19 mouse cellular contexts compared by ENCODE assay signal in the genomic region with DNA sequence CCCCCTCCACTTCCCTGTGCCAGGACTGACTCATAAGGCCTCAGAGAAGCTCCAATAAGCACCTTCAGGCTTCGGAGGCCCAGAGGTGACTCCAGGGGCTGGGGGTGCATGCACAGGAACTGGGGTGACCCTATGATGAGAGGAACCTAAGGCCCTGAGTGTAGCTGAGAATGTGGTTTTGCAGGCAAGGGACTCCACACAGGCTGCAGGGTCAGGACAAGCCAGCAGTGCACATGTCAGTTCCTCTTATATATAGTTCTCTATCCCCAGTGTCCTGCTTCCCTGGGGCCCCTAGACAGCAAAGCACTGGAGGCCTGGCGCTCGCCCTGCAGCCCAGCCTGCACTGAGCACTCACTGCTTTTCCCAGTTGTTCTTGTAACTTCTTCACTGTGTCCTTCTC. TPM values are rescaled to one million over a fixed set of nuclear protein-coding genes. Genes with fewer than 3 reads are reported as not detected.
DNase-seq lines count a peak whose midpoint lies in the region; ATAC-seq lines count a peak whose summit lies in the region.
"Had no signal": no experiment of that assay in that cellular context is flagged by ENCODE, and none has a peak within 500 bp of the region (broad histone marks: within the 10 kb centered on the region; RNA-seq: fewer than 3 reads in every experiment).

No protein-coding gene starts in this region.

- peak; percentile 35 for ATAC-seq in kidney, embryonic 15.5 days (replicated peaks; ENCODE audit: low FRiP score)
- ATAC-seq in heart, embryonic 16.5 days (replicated peaks; ENCODE audit: extremely low read depth, insufficient read depth, low FRiP score), result peak; percentile 9; the same call in 1 of the 2 replicates
- ATAC-seq in intestine, embryonic 16.5 days, result no peak
- ATAC-seq: lung, postnatal 0 days had no signal

- H3K9me3 ChIP-seq in heart, embryonic 10.5 days, result no peaks in the 10 kb centered on the region
- no peaks in the 10 kb centered on the region for H3K9me3 ChIP-seq in kidney, embryonic 15.5 days (replicated peaks)
- H3K9me3 ChIP-seq in heart, embryonic 16.5 days (replicated peaks; ENCODE audit: control insufficient read depth, low read length), result no peaks in the 10 kb centered on the region
- no peaks in the 10 kb centered on the region for H3K9me3 ChIP-seq in intestine, embryonic 16.5 days (ENCODE audit: control insufficient read depth, low read length)
- H3K9me3 ChIP-seq: forebrain, embryonic 12.5 days; liver, embryonic 13.5 days; midbrain, embryonic 12.5 days had no signal

- no peak overlapping the region for H3K4me3 ChIP-seq in heart, embryonic 10.5 days
- H3K4me3 ChIP-seq in kidney, embryonic 15.5 days (replicated peaks), result no peak overlapping the region
- no peak overlapping the region for H3K4me3 ChIP-seq in heart, embryonic 16.5 days (ENCODE audit: low read length)
- H3K4me3 ChIP-seq in intestine, embryonic 16.5 days (ENCODE audit: low read length), result no peak overlapping the region
- H3K4me3 ChIP-seq: forebrain, embryonic 12.5 days; left cerebral cortex, adult 2 months; liver, embryonic 13.5 days; midbrain, embryonic 12.5 days had no signal

- WGBS in heart, embryonic 10.5 days, result 72% methylated on average over 3 of the region's 3 CpGs
- 66% methylated on average over 3 of the region's 3 CpGs for WGBS in kidney, embryonic 15.5 days
- 55% methylated on average over 3 of the region's 3 CpGs for WGBS in heart, embryonic 16.5 days
- 75% methylated on average over 3 of the region's 3 CpGs for WGBS in intestine, embryonic 16.5 days

- no peak overlapping the region for H3K4me2 ChIP-seq in kidney, embryonic 15.5 days
- H3K4me2 ChIP-seq in heart, embryonic 16.5 days (ENCODE audit: low read depth, low read length), result no peak overlapping the region
- H3K4me2 ChIP-seq in intestine, embryonic 16.5 days (ENCODE audit: low read depth, low read length), result no peak overlapping the region
- H3K4me2 ChIP-seq: forebrain, embryonic 12.5 days; hindbrain, embryonic 14.5 days; liver, embryonic 13.5 days; midbrain, embryonic 12.5 days had no signal

- peak overlapping the region; percentile 48; the same call in 1 of the 2 replicates for H3K27ac ChIP-seq in heart, embryonic 10.5 days
- peak overlapping the region; percentile 52 for H3K27ac ChIP-seq in kidney, embryonic 15.5 days
- peak overlapping the region; percentile 82 for H3K27ac ChIP-seq in heart, embryonic 16.5 days (ENCODE audit: low read length)
- peak overlapping the region; percentile 12 for H3K27ac ChIP-seq in intestine, embryonic 16.5 days (ENCODE audit: low read length)
- H3K27ac ChIP-seq: forebrain, embryonic 12.5 days; hindbrain, embryonic 14.5 days; left cerebral cortex, adult 2 months; liver, embryonic 13.5 days; midbrain, embryonic 12.5 days; stomach, postnatal 0 days had no signal

- DNase-seq in heart, embryonic 10.5 days (ENCODE audit: low spot score), result no peak
- DNase-seq in heart, adult 18-20 months, result no peak
- DNase-seq in kidney, adult 9 months, result no peak
- no peak for DNase-seq in right cerebral cortex, postnatal 36 days (ENCODE audit: low spot score in 2 of 2)
- DNase-seq: adrenal gland, adult 8-10 months; cerebellum, adult 8-10 months; kidney, postnatal 36 days; liver, embryonic 13.5 days; right cerebral cortex, postnatal 4 days; thymus, postnatal 14 days had no signal

- H3K4me1 ChIP-seq in heart, embryonic 10.5 days, result peaks cover 62% of the 10 kb centered on the region
- H3K4me1 ChIP-seq in kidney, embryonic 15.5 days, result peaks cover 11% of the 10 kb centered on the region; the same call in 1 of the 2 replicates
- peaks cover 44% of the 10 kb centered on the region for H3K4me1 ChIP-seq in heart, embryonic 16.5 days (ENCODE audit: control insufficient read depth, insufficient read depth, low read length)
- peaks cover 7% of the 10 kb centered on the region; the same call in 1 of the 2 replicates for H3K4me1 ChIP-seq in intestine, embryonic 16.5 days (ENCODE audit: control insufficient read depth, insufficient read depth, low read length)
- H3K4me1 ChIP-seq: forebrain, embryonic 12.5 days; midbrain, embryonic 12.5 days had no signal

- no peak overlapping the region for H3K9ac ChIP-seq in kidney, embryonic 15.5 days
- 0 out of 2 replicates have a peak overlapping the region, but pooled peaks have one; percentile 9 for H3K9ac ChIP-seq in heart, embryonic 16.5 days (ENCODE audit: low read length)
- no peak overlapping the region for H3K9ac ChIP-seq in intestine, embryonic 16.5 days (ENCODE audit: low read depth, low read length)
- H3K9ac ChIP-seq: forebrain, embryonic 12.5 days; hindbrain, embryonic 14.5 days; liver, embryonic 13.5 days; midbrain, embryonic 12.5 days had no signal

- peaks cover 99% of the 10 kb centered on the region for H3K36me3 ChIP-seq in heart, embryonic 10.5 days
- H3K36me3 ChIP-seq in kidney, embryonic 15.5 days, result peaks cover 99% of the 10 kb centered on the region
- peaks cover 79% of the 10 kb centered on the region for H3K36me3 ChIP-seq in heart, embryonic 16.5 days (ENCODE audit: control insufficient read depth, insufficient read depth)
- H3K36me3 ChIP-seq in intestine, embryonic 16.5 days (ENCODE audit: control insufficient read depth, insufficient read depth, low read length), result peaks cover 54% of the 10 kb centered on the region

- no peaks in the 10 kb centered on the region for H3K27me3 ChIP-seq in heart, embryonic 10.5 days (ENCODE audit: insufficient read depth, poor library complexity, severe bottlenecking)
- no peaks in the 10 kb centered on the region for H3K27me3 ChIP-seq in kidney, embryonic 15.5 days
- no peaks in the 10 kb centered on the region for H3K27me3 ChIP-seq in heart, embryonic 16.5 days (ENCODE audit: control insufficient read depth, insufficient read depth, low read length)
- no peaks in the 10 kb centered on the region for H3K27me3 ChIP-seq in intestine, embryonic 16.5 days (replicated peaks; ENCODE audit: control insufficient read depth, insufficient read depth, low read length)
- H3K27me3 ChIP-seq: forebrain, embryonic 12.5 days; liver, embryonic 13.5 days; midbrain, embryonic 12.5 days had no signal

RNA-seq across cellular contexts. Expression of a gene that starts 32.9 kb away (rescaled TPM):
- polyA plus RNA-seq in heart, embryonic 10.5 days (2016; fragmentation: Nextera tagmentation; extraction: Ambion mirVana), result 746 and 989 TPM in 2 replicates
- total RNA-seq in heart, adult 18-20 months (2021), result 100 to 1,000 TPM; 164 to 168 TPM
- polyA plus RNA-seq in kidney, embryonic 15.5 days (2015; fragmentation: Nextera tagmentation; extraction: Ambion mirVana), result 387 and 407 TPM in 2 replicates
- 853 and 944 TPM in 2 replicates for polyA plus RNA-seq in heart, embryonic 16.5 days (2015; fragmentation: Nextera tagmentation; extraction: Ambion mirVana)
- polyA plus RNA-seq in intestine, embryonic 16.5 days (2015; fragmentation: Nextera tagmentation; extraction: Ambion mirVana), result 822 and 823 TPM in 2 replicates

Comparison
In these comparisons a context has a peak if more than half of its experiments do, and no peak if none do; other contexts are left out.
1. H3K27ac ChIP-seq: peak in every context shown above with its lines; median percentile 82 in heart, embryonic 16.5 days; 52 in kidney, embryonic 15.5 days; 48 in heart, embryonic 10.5 days; 12 in intestine, embryonic 16.5 days.